Mouse (Mus musculus) thymus, adult 18-20 months (tissue): ENCODE results near the gene Aqp11.

ENCODE experiments used
- DNase-seq, 2 experiments: peaks; one replicate each; pipeline ENCODE4 v3.0.0; 2022; ENCODE audit warnings: mixed read lengths in 2 of 2

The Aqp11 gene

DNA sequence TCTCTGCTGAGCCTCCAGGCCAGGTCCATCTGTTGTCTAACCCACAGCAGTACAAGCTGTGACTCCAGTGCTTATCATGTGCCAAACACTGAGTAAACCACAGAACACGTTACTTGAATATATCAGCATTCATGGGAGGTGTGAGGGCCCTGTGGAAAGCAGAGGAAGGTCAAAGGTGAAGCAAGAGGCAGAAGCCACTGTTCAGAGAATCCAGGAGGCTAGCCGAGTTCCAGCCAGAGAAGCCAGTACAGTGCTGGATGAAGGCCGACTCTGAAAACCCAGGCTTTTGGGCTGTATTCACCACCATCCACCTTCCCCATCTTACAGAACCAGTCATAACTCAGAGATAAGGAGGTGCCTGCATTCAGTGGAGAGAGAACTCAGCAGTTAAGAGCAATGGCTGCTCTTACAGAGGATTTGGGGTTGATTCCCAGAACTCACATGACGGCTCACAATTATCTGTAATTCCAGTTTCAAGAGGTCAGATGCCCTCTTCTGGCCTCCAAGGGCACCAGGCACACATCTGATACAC, 9.2 kb upstream of the Aqp11 start:
- no peak for DNase-seq

DNA sequence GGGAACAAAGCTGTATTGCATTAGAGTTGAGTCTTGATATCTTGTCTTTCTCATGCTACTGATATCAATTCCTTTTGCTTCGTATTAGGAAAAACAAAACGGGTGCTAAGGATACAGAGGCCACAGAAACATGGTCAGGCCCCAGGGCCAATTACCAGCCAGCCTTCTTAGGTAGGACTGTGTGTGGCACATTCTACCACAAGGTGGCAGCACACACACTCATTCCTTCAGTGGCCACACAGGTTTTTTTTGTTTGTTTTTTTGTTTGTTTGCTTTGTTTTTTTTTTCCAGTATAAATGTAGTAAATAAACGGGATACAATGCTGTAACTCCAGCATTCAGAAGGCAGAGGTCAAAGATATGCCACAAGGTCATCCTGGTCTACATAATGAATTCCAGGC, 7.2 kb upstream of the Aqp11 start:
- no peak for DNase-seq

DNA sequence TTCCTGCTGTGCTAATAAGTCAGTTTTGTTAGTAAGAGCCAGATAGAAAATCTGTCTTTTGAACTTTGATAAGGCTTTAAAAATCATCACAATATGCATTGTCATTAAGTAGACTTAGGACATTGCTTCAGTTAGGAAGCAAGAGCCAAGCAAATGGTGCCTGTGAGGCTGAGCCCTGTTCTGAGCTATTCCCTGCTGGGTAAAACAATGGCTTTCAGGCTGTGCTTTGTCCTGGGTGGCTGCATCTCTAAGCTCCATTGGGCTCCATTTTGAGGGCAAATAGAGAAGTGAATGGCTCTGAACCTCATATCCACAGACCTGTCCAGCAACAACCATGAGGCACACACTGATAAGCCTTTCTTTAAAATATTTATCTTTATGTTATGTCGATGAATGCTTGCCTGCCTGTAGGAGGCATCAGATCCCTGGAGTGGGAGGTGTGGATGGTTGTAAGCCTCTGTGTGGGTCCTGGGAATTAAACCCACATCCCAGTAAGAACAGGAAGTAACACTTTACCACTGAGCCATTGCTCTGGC, 3.7 kb upstream of the Aqp11 start:
- DNase-seq, result no peak

DNA sequence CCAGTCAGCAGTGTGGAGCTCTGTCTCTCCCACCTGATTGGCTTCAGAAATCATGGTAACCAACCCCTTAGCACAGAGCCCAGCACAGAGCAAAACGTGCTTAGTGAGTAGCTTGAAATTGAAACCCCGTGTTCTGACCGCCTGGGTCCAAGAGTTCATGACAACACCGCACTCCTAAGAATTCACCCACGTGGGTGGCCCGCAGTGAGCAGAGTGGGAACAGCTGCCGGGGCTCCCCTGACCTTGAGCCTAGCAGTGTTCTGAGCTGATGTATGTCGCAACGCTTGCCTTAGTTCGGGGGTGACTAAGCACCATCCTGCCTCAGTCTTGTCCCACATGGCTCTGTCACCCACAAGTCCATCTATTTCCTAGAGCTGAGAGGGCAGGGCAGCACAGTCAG, 2.9 kb upstream of the Aqp11 start:
- no peak for DNase-seq

DNA sequence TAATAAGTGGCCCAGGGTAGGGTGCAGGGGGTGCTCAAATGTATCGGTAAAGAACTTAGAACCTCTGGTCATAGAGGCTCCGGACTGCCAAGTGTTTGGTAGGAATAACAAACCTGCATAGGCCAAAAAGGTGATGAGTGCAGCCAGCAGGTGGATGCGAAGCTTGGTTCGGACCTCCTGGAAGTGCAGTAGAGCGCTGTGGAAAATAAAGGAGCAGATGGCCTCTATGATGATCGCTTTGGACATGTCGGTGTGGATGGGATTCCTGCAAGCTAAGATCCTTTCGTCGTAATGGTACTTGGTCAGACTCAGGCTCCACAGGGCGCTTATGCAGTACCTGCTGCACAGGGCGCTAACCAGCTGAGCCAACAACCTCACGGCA, 842 bp downstream of the Aqp11 start:
- DNase-seq, result no peak

DNA sequence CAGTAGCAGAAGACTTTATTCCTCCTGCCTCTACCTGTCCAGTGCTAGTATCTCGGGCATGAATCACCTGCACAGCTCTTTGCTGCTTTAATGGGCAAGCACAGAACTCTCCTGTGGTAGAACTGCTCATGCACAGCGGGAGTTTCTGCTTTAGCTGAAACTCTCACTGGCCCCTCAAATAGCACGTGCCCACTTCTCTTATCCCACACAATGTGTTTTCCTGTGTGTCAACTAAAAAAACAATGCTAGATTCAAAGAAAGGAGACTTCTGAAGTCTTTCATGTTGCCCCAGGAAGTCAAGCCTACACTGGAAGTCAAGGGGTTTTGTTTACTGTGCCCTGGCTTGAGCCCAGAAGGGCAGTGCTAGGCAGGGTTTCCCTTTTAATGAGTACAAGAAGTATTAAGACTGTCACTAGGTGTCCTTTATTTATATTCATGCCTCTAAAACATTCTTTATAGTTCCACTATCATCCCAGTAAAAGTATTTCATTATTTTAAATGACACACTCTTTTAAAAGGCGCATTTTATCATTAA, 2.1 kb downstream of the Aqp11 start:
- DNase-seq, result peak in 1 of 2 experiments; percentile 23

DNA sequence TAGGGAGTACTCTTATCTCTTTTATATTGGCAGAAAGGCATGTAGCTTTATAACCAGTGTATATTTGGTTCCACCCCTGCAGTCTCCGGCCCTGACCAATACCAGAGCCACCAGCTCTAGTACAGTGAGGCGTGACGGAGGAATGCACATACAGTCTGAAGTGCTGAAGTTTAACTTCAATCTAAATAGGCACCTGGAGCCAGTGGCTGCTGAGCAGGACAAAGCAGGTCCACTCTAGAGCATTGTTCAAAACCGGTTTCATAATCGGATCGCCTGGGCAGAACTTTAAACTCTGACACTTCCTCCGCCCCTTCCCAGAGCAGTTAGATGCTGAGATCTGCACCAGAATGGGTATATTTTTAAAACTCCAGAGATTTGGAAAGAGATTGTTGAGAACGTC, 3.1 kb downstream of the Aqp11 start:
- DNase-seq, result peak in 1 of 2 experiments; percentile 9

DNA sequence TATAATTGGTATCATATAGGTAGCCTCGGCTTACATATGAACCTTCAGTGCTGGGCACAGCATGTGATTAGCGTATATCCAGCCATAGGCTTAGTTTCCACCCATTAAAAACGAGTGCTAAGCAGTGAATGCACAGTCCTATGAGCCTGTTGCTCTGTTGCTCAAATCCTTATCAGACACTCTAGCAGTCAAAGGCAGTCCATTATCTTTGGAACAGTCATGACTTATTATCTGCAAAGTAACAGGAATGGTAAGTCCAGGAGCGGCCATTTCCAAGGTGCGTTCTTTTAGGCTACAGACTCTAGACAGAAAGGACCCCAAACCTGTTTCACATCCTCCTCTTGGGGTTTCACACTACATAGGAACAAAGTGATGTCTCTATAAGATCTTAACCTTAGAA, 4.5 kb downstream of the Aqp11 start:
- DNase-seq, result no peak

DNA sequence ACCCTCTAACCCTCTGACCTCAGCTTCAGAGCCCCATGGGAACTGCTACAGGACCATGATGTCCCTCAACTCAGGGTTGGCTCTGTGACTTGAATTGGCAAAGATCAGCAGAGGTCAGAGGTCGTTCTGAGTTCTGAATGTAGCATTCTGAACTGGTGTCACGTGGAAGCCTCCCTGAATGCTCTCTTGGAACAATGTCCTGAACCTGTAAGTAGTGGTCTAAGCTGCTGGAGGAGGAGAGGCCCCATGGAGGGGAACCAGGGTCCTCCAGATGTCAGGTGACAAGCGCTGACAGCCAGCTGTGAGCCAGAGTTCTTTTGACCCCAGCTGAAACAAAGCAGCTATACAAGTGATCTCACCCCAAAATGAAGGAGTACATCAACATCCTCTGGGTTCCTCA, 7.7 kb downstream of the Aqp11 start:
- peak in 1 of 2 experiments; percentile 79 for DNase-seq

DNA sequence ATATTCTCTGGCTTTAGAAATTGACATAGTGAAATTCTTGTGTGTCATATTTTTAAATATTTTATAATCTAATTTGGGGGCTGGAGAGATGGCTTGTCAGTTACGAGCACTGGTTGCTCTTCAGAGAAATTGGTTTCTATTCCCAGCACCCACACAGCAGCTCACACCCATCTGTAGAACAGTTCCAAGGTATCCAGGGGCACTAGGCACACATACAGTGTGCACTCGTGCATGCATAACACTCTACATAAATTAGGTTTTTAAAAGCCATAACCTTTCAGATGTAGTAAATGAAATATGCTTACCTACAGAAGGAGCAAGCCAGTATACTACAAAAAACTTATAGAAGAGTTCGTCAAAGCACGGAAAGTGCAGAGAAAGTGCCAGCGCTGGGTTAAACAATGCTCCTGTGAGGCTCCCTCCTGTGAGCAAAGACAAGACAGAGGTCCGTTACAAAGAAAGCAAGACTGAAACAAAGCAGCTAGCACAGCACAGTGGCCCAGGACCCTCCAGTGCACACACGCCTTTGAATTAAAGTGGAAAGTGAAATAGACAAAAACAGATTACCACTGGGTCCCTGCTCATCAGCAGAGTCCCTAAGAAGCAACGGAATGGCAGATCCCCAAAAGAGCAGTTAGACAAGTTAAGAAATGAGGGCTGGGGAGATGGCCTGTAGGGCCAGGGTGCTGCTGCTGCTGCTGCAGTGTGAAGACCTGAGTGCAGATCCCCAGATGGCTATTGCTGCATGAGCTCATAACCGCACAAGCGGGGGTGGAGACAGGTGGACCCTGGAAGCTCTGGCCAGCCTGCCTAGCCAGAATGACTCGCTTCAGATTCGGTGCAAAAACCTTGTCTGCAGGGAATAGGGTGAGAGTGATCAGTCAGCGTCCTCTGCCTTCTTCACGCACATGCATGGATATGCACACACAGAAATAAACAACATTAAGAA, 9.1 kb downstream of the Aqp11 start:
- DNase-seq, result peak in 1 of 2 experiments; percentile 31

DNA sequence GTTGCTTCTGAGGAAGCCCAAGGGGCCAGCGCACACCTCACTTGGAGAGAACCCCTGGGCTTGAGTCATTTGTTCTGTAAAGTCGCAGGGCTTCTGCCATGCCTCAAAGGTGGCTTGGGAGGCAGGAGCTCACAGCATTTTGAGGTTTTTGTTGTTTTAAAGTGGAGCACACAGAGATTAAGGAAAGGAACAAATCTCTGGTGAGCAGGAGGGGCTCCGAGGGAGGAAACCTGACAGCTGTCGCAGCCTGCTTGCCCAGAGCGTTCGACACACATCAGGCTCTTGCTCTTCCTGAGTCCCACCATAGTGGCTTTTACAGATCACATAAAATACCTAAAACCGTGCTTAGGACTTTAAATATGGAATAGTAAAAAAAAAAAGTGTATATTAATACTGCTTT, 11.3 kb downstream of the Aqp11 start:
- DNase-seq, result peak in 1 of 2 experiments; percentile 42

DNA sequence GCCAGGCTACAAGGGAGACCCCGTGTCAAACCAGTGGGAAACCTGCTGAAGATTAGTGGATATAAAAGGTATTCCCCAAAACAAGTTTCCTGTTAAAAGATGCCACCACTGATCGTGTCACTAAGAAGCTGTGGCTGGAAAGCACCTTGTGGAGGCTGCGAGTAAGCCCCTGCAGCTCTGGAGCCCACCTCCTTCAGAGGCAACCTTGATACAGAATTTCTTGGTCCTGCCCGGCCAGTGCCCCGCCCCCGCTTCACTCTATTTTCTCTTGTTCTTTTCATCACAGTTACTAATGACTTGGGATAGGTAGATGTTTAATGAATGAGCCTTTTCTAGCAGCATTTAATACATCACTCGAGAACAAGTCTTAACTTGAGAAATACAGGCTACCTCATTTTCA, 12.0 kb downstream of the Aqp11 start:
- DNase-seq, result peak in 1 of 2 experiments; percentile 28

DNA sequence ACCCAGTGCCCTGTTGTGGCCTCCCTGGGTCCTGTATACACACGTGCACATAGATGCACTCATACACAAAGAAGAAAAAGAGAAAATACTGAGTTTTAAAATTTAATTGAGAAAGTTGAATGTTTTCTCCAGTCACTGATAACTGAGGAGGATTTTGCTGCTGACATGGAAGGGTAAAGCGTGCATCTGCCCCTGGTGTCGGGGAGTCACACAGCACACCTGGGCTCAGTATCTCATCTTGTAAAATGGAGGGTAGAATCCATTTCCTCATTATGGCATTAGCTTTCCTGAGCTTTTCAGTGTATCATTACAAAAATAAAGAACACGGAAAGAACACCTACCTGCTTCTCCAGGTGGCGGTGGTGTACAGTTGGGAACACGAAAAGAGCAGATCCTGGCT, 12.7 kb downstream of the Aqp11 start:
- DNase-seq, result peak in 1 of 2 experiments; percentile 34

DNA sequence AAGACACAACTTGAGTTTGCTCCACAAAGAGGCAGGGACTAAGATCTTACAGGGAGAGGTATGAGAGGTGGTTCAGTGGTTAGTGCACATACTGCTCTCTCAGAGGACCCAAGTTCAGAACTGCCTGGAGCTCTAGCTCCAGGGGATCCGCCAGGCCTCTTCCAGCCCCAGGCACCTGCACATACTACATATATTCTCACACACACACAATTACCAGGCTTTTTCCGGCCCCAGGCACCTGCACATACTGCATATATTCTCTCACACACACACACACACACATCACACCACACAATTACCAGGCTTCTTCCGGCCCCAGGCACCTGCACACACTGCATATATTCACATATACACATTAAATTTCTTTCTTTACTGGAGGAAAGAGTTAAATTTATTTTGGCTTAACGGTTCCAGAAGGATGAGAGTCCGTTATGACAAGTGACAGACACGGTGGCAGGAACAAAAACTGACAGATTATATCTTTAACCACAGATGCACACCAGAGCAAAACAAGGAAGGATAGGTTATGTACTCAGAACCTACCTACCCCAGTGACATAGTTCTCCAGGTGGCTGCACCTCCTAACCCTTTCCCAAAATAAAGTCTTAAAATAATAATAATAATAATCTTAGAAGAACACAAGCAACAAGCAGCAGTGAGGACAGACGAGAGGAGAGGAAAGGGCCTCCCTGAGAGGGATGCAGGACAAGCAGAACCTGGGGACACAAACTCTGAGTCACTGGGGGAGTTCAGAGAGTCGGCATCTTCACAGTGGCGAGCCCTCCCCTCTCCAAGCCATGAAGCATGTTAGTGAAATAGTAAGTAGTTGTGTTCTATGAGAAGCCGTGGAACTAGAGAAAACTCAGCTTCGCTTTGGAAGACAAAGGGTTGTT, 14.2 kb downstream of the Aqp11 start:
- peak; percentile 62 to 80 for DNase-seq

DNA sequence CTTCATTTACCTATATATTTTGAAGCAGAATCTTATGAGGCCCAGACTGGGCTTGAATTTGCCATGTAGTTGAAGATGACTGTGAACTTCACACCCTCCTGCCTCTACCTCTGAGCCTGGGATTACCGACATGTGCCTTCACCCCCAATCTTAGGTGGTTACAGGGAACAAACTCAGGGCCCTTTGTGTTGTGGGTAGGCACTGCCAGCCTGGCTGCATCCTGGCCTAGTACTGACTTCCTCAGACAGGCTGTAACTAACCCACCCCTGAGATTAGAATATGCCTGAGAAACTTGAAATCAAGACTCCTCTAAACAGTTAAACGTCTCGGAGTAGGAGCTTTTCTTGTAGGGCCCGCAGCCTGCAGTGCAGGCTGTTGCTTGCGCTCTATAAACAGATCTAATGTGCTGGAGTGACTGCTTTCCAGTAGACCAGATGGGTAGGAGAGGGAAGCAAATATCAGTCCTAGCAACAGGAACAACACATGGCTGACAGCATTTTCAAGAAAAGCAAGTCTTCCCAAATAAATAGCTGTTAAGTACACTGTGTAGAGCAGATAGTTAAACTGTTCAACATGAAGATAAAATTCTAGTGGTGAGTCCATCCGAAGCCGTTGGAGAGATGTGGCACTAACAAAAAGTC, 15.7 kb downstream of the Aqp11 start:
- peak in 1 of 2 experiments; percentile 65 for DNase-seq

DNA sequence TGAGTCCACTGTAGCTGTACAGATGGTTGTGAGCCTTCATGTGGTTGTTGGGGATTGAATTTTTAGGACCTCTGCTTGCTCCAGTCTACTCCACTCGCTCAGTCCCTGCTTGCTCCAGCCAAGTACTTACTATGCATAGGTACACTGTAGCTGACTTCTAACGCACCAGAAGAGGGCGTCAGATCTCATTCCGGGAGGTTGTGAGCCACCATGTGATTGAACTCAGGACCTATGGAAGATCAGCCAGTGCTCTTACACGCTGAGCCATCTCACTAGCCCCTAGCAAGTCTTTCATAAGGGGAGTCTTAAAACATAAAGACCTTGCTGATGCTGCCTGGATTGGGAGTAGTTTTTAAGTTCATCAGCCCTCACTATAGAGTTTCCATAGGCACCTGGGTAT, 18.0 kb downstream of the Aqp11 start:
- DNase-seq, result peak in 1 of 2 experiments; percentile 53

DNA sequence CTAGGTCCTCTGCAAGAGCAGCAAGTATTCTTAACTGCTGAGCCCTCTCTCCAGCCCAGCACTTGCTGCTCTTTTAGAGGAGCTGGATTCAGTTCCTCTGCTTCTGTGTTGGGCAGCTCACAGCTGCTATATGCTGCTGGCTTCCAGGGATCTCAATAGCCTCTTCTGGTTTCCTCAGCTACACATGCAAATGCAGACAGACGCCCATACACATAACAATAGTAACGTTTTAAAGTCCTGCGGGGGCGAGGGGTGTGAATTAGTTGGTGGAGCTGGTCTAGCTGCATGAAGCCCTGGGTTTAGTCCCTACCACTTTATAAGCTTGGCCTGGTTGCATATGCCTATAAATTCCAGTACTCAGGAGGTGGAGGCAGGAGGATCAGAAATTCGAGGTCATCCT, 19.0 kb downstream of the Aqp11 start:
- no peak for DNase-seq

DNA sequence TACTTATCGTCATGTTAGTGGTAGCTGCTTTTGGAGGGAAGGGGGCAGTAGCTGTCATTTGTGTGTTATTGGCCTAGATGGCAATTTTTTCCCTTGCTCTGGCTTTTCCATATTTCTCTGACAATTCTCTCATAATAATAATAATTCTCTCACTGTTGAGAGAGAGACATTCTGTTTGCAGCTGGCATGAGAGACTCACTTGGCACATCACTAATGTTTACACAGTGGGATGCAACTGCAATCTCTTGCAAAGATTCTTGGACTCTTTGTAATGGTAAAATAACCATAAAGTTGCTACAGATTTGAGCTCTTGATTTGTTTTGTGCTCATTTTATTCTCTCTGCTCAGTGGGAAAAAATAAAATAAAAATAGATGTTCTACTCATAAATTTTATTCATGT, 20.8 kb downstream of the Aqp11 start:
- DNase-seq, result no peak

DNA sequence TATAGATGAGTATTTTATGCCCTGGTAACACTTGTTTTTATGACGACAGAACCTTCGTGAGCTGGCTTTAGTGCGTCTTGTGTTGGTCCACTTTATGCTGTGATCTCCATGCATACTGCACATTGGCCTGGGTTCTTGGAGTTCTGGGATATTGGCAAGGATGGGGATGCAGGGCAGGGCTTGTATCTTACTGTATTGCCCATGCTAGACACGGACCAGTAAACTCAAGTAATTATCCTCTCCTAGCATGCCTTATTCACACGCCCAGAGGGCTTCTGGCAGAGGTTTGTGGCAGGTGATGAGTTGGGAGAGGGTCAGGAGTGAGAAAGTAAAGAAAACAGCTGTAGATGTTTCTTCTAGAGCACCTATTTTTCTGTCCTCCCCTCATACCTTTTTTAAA, 23.4 kb downstream of the Aqp11 start:
- no peak for DNase-seq

DNA sequence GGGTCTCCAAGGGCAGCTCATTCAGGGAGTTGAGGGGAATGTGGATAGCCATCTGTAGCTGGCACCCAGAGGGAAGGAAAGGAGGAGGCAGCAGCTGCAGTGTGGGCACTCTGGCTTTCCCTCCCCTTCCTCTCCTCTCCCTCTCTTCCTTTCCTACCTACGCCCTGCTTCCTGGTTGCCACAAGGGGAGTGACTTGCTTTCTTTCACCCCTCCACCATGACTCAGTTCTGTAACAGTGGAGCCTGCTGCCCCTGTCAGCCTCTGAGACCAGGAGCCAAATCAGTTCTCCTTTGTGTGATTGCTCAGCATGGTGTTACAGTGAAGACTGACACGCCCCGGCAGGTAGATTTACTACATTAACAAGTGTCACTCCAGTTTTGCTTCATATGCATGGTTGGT, 28.9 kb downstream of the Aqp11 start:
- no peak for DNase-seq

DNA sequence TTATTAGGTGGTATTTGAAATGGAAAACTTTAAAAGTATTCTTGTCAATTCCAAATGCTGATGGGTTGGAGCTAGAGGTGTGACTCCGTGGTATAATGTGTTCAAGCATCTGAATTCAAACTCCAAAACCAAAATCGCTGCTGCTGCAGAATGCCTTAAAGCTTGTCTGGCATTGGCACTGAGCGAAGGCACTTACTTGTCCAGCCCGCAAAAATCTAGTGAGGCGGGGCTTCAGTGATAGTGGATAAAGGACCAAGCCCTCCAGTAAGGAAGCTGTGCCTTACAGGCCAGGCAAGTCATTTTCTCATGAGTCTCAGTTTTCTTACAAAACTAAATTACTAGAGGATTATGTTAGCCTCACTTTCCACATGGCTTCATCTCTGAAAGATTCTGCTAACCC, 30.3 kb downstream of the Aqp11 start:
- no peak for DNase-seq

DNA sequence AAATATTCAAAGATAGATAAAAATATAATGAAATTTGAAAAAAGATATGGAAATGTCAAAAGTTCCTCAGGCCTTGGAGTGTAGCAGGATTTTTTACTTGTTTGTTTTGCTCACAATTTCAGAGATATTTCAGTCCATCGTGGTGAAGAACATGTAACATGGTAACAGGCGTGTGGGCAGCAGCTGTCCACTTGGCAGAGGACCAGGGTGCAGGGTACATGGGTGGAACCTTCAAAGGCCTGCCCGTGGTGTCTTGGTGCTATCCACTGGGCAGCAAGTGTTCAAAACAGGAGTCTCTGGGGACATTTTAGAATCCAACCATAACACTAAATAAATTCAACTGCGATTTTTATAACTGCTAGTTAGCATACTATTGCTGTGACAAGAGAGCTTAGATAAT, 31.0 kb downstream of the Aqp11 start:
- DNase-seq, result no peak
